Mouse (Mus musculus): ENCODE results near the gene Adora2b. TPM values are rescaled to one million over a fixed set of nuclear protein-coding genes. Genes with fewer than 3 reads are reported as not detected.

Adora2b gene
- total and polyA plus RNA-seq, 3 experiments: 2.2 to 3.2 TPM; not detected in 1

DNA sequence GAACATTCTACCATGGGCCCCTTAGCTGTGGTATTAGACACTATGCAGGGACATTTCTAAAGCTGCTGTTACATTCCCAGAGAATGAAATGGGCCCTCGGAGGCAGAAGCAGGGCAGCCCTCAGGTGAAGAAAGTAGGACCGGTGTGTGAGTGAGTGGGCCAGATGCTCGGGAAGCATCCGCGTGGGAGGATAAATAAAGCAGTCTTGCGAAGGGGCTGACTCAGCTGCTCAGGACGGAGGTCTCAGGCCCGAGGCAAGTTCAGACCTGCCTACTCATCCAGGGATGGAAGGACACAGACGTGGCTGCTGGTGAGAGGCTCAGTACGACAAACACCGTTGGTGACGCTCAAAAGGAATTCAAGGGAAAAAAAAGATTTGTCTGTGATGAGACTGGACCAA, 20.3 kb downstream of the Adora2b start:
- H3K9me3 ChIP-seq (replicated peaks; ENCODE audit: insufficient read depth, low read length): no peaks in the 10 kb centered on the region
- no peak overlapping the region for H3K4me3 ChIP-seq (ENCODE audit: control insufficient read depth in 1 of 2, insufficient read depth in 1 of 2, low read depth in 2 of 2, low read length in 2 of 2)
- H3K4me1 ChIP-seq (ENCODE audit: control insufficient read depth in 1 of 2, insufficient read depth in 2 of 2, low read length in 2 of 2): no peaks in the 10 kb centered on the region
- H3K79me2 ChIP-seq (ENCODE audit: control insufficient read depth, insufficient read depth, low read length, poor library complexity): no peaks in the 10 kb centered on the region
- H3K27me3 ChIP-seq (ENCODE audit: control insufficient read depth in 1 of 2, insufficient read depth in 2 of 2, low read length in 2 of 2): no peaks in the 10 kb centered on the region
- H3K36me3 ChIP-seq (ENCODE audit: control insufficient read depth in 1 of 2, insufficient read depth in 2 of 2, low read length in 2 of 2): no peaks in the 10 kb centered on the region
- no peak for DNase-seq (ENCODE audit: low read depth, low spot score)
- H3K9ac ChIP-seq (ENCODE audit: control insufficient read depth, low read depth, low read length, poor library complexity, severe bottlenecking): no peak overlapping the region
- no peak for TF ChIP-seq MYB (IDR thresholded peaks at IDR 0.05; ENCODE audit: low read depth, low read length)
- TF ChIP-seq SMC3 (IDR thresholded peaks at IDR 0.05; ENCODE audit: low read depth, low read length): no peak
- no peak for TF ChIP-seq CHD1 (IDR thresholded peaks at IDR 0.05; ENCODE audit: low read depth, low read length)
- TF ChIP-seq MAZ (IDR thresholded peaks at IDR 0.05; ENCODE audit: low read depth, low read length): no peak
- no peak for TF ChIP-seq MYC (IDR thresholded peaks at IDR 0.05; ENCODE audit: low read depth, low read length)
- no peak for TF ChIP-seq MAX (IDR thresholded peaks at IDR 0.05; ENCODE audit: low read length)
- no peak for TF ChIP-seq POLR2AphosphoS2 (IDR thresholded peaks at IDR 0.05; ENCODE audit: low read length)
- TF ChIP-seq ZKSCAN1 (IDR thresholded peaks at IDR 0.05; ENCODE audit: low read depth, low read length): no peak
- TF ChIP-seq TCF12 (IDR thresholded peaks at IDR 0.05; ENCODE audit: low read depth, low read length): no peak
- no peak for TF ChIP-seq ZNF384 (IDR thresholded peaks at IDR 0.05; ENCODE audit: low read depth, low read length)
- TF ChIP-seq MXI1 (IDR thresholded peaks at IDR 0.05; ENCODE audit: low read depth, low read length): no peak
- TF ChIP-seq NELFE (IDR thresholded peaks at IDR 0.05; ENCODE audit: low read depth, low read length): no peak
- TF ChIP-seq SIN3A (IDR thresholded peaks at IDR 0.05; ENCODE audit: low read length): no peak
- TF ChIP-seq ZC3H11A (IDR thresholded peaks at IDR 0.05; ENCODE audit: low read depth, low read length): no peak
- no peak for TF ChIP-seq TBP (IDR thresholded peaks at IDR 0.05; ENCODE audit: low read depth, low read length)
- no peak for TF ChIP-seq NRF1 (IDR thresholded peaks at IDR 0.05; ENCODE audit: insufficient read depth, low read depth, low read length, poor library complexity, severe bottlenecking)
- H3K27ac ChIP-seq (ENCODE audit: control insufficient read depth, low read depth, low read length): no peak overlapping the region

DNA sequence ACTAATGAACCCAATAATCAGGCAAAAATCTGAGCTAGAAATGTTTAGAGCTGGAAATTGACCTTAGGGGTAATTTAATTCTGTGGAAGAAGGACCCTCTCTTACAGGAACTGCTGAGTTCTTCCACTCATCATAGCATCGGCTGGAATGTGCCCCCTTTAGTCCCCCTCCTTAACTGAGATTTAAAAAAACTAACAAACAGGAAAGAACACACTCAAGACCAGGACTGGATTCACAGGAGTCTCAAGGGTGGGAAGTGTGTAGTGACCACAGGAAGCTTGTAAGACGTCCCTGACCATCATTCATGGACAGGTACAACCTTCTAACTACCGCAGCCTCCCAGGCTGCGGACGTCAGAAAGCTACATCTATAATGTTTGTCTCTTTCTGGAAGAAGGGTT, 22.1 kb downstream of the Adora2b start:
- no peaks in the 10 kb centered on the region for H3K4me1 ChIP-seq (ENCODE audit: control insufficient read depth in 1 of 2, insufficient read depth in 2 of 2, low read length in 2 of 2)

More for the DNA sequence above, 22.1 kb downstream of the Adora2b start:
- H3K27me3 ChIP-seq (ENCODE audit: control insufficient read depth in 1 of 2, insufficient read depth in 2 of 2, low read length in 2 of 2): no peaks in the 10 kb centered on the region
- no peaks in the 10 kb centered on the region for H3K79me2 ChIP-seq (ENCODE audit: control insufficient read depth, insufficient read depth, low read length, poor library complexity)
- no peaks in the 10 kb centered on the region for H3K9me3 ChIP-seq (replicated peaks; ENCODE audit: insufficient read depth, low read length)
- H3K9ac ChIP-seq (ENCODE audit: control insufficient read depth, low read depth, low read length, poor library complexity, severe bottlenecking): no peak overlapping the region
- TF ChIP-seq NELFE (IDR thresholded peaks at IDR 0.05; ENCODE audit: low read depth, low read length): no peak
- TF ChIP-seq BHLHE40 (IDR thresholded peaks at IDR 0.05; ENCODE audit: borderline replicate concordance, low read depth, low read length): no peak
- no peak for TF ChIP-seq EP300 (IDR thresholded peaks at IDR 0.05; ENCODE audit: low read depth in 1 of 2, low read length in 2 of 2)
- TF ChIP-seq TAL1 (IDR thresholded peaks at IDR 0.05; ENCODE audit: low read length): no peak
- no peak for TF ChIP-seq USF1 (IDR thresholded peaks at IDR 0.05; ENCODE audit: low read depth, low read length)
- TF ChIP-seq CTCF (IDR thresholded peaks at IDR 0.05 in 2 of 3, conservative IDR thresholded peaks at IDR 0.05 in 1 of 3; ENCODE audit: control insufficient read depth in 1 of 3, insufficient read depth in 1 of 3, low read depth in 2 of 3, low read length in 3 of 3, poor library complexity in 1 of 3, severe bottlenecking in 1 of 3): no peak
- TF ChIP-seq JUND (IDR thresholded peaks at IDR 0.05; ENCODE audit: low read depth, low read length): no peak
- no peak for TF ChIP-seq MEF2A (IDR thresholded peaks at IDR 0.05; ENCODE audit: extremely low read depth, insufficient replicate concordance, low read depth, low read length, poor library complexity, severe bottlenecking)
- no peak for TF ChIP-seq POLR2AphosphoS5 (IDR thresholded peaks at IDR 0.05; ENCODE audit: borderline replicate concordance, low read depth, low read length)
- no peak for TF ChIP-seq ETS1 (IDR thresholded peaks at IDR 0.05; ENCODE audit: low read depth, low read length)
- no peak for TF ChIP-seq POLR2AphosphoS2 (IDR thresholded peaks at IDR 0.05; ENCODE audit: low read length)
- no peaks in the 10 kb centered on the region for H3K36me3 ChIP-seq (ENCODE audit: control insufficient read depth in 1 of 2, insufficient read depth in 2 of 2, low read length in 2 of 2)
- H3K27ac ChIP-seq (ENCODE audit: control insufficient read depth, low read depth, low read length): no peak overlapping the region
- no peak for DNase-seq (ENCODE audit: low read depth, low spot score)
- no peak overlapping the region for H3K4me3 ChIP-seq (ENCODE audit: control insufficient read depth in 1 of 2, insufficient read depth in 1 of 2, low read depth in 2 of 2, low read length in 2 of 2)
